Mouse (Mus musculus) liver, embryonic 11.5 days (tissue): Measurements from ENCODE around the gene Ivd. TPM values are rescaled to one million over a fixed set of nuclear protein-coding genes. Genes with fewer than 3 reads are reported as not detected.
A peak's percentile ranks its signal among the peaks of the same experiment; 100 is the strongest.

Source experiments
- ATAC-seq: fragments of 200-750 bp; cut with Nextera tagmentation; replicated peaks from 2 replicates; pipeline ENCODE4 v1.8.0; 2017; ENCODE audit warnings: moderate number of reproducible peaks, mild to moderate bottlenecking, moderate TSS enrichment, moderate library complexity; ENCODE audit not compliant: low FRiP score
- DNase-seq: peaks from one replicate; pipeline ENCODE4 v3.0.0-alpha.2; 2017; ENCODE audit warnings: low spot score
- H3K27ac ChIP-seq: fragments of 300-500 bp; sonication (generic); 2 replicates; pipeline ENCODE4 v1.5.1; 2014; ENCODE audit warnings: mild to moderate bottlenecking, low read depth, low read length, control low read depth
- H3K27me3 ChIP-seq: fragments of 300-500 bp; sonication (generic); replicated peaks from 2 replicates; pipeline ENCODE4 v1.6.1; 2014; ENCODE audit warnings: low read length, mixed read lengths; ENCODE audit not compliant: control insufficient read depth, insufficient read depth
- H3K36me3 ChIP-seq: fragments of 300-500 bp; sonication (generic); 2 replicates; pipeline ENCODE4 v1.6.1; 2014; ENCODE audit warnings: mild to moderate bottlenecking, low read length, moderate library complexity, mixed read lengths; ENCODE audit not compliant: control insufficient read depth, insufficient read depth
- H3K4me1 ChIP-seq: fragments of 300-500 bp; sonication (generic); replicated peaks from 2 replicates; pipeline ENCODE4 v1.6.1; 2014; ENCODE audit warnings: low read length, mixed read lengths; ENCODE audit not compliant: control insufficient read depth, insufficient read depth
- H3K4me2 ChIP-seq: fragments of 300-500 bp; sonication (generic); 2 replicates; pipeline ENCODE4 v1.6.1; 2014; ENCODE audit warnings: mild to moderate bottlenecking, control low read depth, moderate library complexity
- H3K4me3 ChIP-seq: fragments of 300-500 bp; sonication (generic); 2 replicates; pipeline ENCODE4 v1.5.1; 2014; ENCODE audit warnings: low read depth, low read length, control low read depth
- H3K9ac ChIP-seq: fragments of 300-500 bp; sonication (generic); 2 replicates; pipeline ENCODE4 v1.6.1; 2014; ENCODE audit warnings: low read depth, low read length, control low read depth
- H3K9me3 ChIP-seq: fragments of 300-500 bp; sonication (generic); 2 replicates; pipeline ENCODE4 v1.6.1; 2016; ENCODE audit warnings: low read length, inconsistent platforms, mixed read lengths; ENCODE audit not compliant: control insufficient read depth
- WGBS: fragments of 180-500 bp; shearing (Covaris S2); extraction: QIAGEN DNeasy Blood & Tissue Kit; methylation state at CpG from one replicate; pipeline ENCODE4 v1.1.7; 2014; 5-methylcytosine and 5-hydroxymethylcytosine counted together
- polyA plus RNA-seq: library from polyadenylated mRNA; unstranded; fragments of >200 nt; fragmentation: Nextera tagmentation; extraction: Ambion mirVana; gene quantifications from 2 replicates; pipeline ENCODE4 v1.2.1, GENCODE M21; 2014

Ivd gene
- polyA plus RNA-seq, 1 experiment from 2014 or later = 48.6 TPM

DNA sequence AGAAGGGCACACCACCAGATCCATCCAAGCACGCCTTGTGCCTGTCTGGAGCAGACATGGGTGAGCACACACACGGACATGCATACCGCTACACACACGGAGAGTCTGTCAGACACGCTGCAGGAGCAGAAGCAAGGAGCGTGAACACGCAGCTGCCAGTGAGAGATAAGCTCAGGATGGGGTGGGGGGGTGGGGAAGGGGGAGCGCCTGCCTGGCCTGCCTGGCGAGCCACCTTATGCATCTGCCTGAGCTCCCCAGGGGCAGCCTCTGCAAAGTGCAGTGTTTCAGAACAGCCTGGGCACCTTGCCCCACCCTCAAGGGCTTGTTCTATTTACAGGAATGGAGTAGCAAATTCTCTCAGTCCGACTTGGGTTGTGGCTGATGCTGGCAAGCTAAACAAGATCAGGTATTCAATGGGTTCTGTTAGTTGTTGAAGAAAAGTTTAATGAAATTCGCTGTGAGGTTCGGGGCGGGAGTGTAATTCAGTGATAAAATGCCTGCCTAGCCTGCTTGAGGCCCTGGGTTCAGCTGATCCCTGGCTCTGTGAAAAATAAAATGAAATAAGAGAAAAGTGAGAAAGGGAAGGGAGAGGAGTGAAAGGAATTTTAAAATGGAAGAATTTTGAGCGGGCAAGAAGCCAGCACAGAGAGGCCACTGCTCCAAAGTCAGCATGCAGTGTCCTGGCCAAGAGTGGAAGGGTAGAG, 26.2 kb downstream of the Ivd start:
- Histone ChIP-seq H3K27me3 (peaks cover 21% of the 10 kb centered on the region), H3K36me3 (no peaks in the 10 kb centered on the region), H3K27ac (peak overlapping the region; percentile 89), H3K4me1 (peaks cover 19% of the 10 kb centered on the region), H3K9ac (peak overlapping the region; percentile 67), H3K9me3 (no peaks in the 10 kb centered on the region), H3K4me3 (peak overlapping the region; percentile 28), H3K4me2 (peak overlapping the region; percentile 71)
- DNase-seq (peak; percentile 68), ATAC-seq (peak; percentile 91)
- 11% methylated on average over 14 of the region's 14 CpGs for WGBS

DNA sequence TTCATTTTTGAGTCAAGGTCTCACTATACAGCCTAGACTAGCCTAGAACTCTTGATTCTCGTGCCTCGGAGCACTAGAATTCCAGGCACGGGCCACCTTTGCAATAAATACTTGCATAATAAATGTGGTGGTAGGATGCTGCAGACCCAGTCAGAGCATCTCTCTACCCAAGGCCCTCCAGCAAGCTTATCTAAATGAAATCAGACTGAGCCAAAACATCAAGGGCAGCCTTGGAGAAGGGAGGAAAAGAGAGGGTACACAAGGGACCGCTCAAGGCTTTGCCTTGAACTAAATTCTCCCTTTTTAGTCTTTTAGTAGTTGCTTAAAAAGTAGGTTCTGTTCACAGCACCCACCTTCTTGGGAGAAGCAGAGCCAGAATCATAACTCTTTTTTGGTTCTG, 29.4 kb downstream of the Ivd start:
- H3K9ac ChIP-seq = no peak overlapping the region
- H3K27me3 ChIP-seq = peaks cover 41% of the 10 kb centered on the region
- H3K4me3 ChIP-seq = no peak overlapping the region
- H3K27ac ChIP-seq = no peak overlapping the region
- no peaks in the 10 kb centered on the region for H3K9me3 ChIP-seq
- H3K4me2 ChIP-seq = no peak overlapping the region
- peaks cover 16% of the 10 kb centered on the region for H3K4me1 ChIP-seq
- DNase-seq (no peak), ATAC-seq (no peak)
- H3K36me3 ChIP-seq = no peaks in the 10 kb centered on the region
- 87% methylated on average over 4 of the region's 4 CpGs for WGBS

DNA sequence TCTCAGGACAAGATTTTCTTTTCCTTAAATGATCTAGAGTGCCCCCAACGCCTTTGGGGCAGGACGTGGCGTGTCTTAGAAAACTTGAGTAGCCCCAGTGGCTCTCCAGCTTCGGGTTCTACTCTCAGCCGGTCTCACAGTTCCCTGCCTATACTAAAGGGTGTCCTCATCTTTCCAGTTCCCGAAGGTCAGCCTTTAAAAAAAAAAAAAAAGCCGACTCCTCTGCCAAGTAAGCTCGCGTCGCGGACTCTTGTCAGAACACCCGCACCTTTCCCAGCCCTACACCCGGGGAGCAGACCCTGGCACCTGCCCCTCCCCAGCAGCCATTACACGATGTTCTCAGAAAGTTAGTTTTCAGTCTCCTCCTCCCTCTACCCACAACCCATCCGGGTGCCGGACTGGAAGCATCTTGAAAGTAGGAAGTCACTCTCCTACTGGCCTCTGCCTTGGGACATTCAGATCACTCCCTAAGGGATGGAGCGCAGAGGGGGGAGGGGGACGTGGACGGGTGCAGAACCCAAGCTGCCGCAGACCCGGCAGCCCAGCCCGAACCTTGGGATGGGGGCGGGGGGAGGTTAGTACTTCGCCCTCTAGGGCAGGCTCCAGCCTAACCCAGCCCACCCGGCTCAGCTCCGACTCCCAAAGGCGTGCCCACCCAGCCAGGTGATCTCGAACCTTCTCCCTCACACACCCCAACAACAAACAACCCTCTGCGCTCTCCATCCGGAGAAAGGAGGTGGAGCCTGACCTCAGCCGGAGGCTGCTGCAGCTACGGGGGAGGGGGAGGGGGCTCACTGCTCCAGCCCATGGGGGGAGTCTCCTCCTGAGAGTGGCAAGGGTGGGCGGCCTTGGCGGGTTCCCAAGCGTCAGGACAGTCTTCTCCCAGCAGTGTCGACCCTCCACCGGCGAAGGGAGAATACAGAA, 34.5 kb downstream of the Ivd start:
- Histone ChIP-seq H3K36me3 (no peaks in the 10 kb centered on the region), H3K4me1 (peaks cover 30% of the 10 kb centered on the region), H3K4me3 (peak overlapping the region; percentile 48), H3K4me2 (peak overlapping the region; percentile 77), H3K9me3 (no peaks in the 10 kb centered on the region), H3K9ac (peak overlapping the region; percentile 27; the same call in 1 of the 2 replicates), H3K27me3 (peaks cover 85% of the 10 kb centered on the region), H3K27ac (no peak overlapping the region)
- DNase-seq (peak; percentile 55), ATAC-seq (no peak)
- 3% methylated on average over 38 of the region's 38 CpGs for WGBS

DNA sequence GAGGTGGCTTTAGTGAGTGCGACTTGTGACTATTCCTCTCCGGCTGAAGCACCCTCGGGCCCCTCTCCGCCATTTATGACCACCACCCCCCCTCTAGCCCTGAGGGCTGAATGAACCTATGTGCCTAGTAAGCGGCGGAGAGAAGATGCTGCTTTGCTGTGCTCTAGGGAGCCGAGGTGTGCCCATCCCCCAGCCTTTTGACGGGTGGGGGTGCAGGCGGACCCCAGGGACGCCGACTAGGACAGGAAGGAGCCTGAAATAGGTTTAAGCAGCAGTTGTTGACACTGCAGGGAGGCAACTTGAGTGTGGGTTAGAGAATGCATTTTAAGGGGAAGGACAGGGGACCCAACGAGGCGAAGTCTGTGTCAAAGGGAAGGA, 35.1 kb downstream of the Ivd start:
- 1% methylated on average over 13 of the region's 13 CpGs for whole genome bisulfite sequencing
- no peak overlapping the region for H3K9ac ChIP-seq
- ATAC-seq = no peak
- H3K4me1 ChIP-seq = peaks cover 30% of the 10 kb centered on the region
- H3K9me3 ChIP-seq = no peaks in the 10 kb centered on the region
- H3K4me3 ChIP-seq = peak overlapping the region; percentile 48
- H3K27me3 ChIP-seq = peaks cover 80% of the 10 kb centered on the region
- H3K27ac ChIP-seq = no peak overlapping the region
- no peaks in the 10 kb centered on the region for H3K36me3 ChIP-seq
- DNase-seq = peak; percentile 44
- peak overlapping the region; percentile 77 for H3K4me2 ChIP-seq

DNA sequence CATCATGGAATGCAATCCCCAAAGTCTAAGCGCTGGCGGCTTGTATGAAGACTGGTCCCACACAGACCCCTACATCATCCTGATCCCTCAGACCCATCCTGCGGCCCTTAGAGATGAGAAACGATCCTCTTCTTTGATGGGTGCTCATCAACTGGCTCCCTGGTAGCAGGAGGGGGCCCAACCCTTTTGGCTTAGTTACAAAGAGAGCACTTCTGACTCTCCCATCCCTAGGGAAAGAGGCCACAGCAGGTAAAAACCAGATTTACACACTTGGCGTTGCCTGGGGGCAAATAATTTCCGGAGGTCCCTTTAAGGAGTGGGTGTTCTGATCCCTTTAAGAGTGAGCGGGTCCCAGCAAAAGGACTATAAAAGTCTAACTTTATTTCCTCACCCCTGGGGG, 35.6 kb downstream of the Ivd start:
- Histone ChIP-seq H3K9ac (no peak overlapping the region), H3K9me3 (no peaks in the 10 kb centered on the region), H3K36me3 (no peaks in the 10 kb centered on the region), H3K4me1 (peaks cover 31% of the 10 kb centered on the region), H3K27me3 (peaks cover 77% of the 10 kb centered on the region), H3K4me3 (peak overlapping the region; percentile 48), H3K27ac (no peak overlapping the region), H3K4me2 (peak overlapping the region; percentile 77)
- no peak for DNase-seq
- WGBS = 7% methylated on average over 7 of the region's 7 CpGs
- no peak for ATAC-seq

DNA sequence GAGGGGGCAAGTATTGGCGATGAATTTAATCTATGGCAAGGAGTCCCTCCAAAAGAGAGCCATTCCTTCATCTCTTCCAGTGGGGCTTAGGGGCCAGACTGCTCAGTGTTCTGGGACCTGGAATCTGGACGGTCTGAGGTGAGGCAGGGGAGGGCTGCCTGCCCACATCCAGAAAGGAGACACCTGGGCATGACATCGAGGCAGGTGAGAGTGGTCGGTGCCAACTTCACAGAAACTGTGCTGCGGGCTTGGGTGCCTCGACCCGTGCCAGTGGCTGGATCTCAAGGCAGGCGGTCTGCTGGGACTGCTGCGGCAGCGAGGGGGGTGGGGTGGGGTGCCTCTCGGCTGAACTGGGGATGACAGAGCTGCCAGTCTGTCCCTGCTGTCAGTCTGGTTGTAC, 36.1 kb downstream of the Ivd start:
- Histone ChIP-seq H3K36me3 (no peaks in the 10 kb centered on the region), H3K9ac (no peak overlapping the region), H3K4me2 (no peak overlapping the region), H3K27ac (no peak overlapping the region), H3K4me3 (no peak overlapping the region; the same call in 1 of the 2 replicates), H3K4me1 (peaks cover 35% of the 10 kb centered on the region), H3K27me3 (peaks cover 74% of the 10 kb centered on the region), H3K9me3 (no peaks in the 10 kb centered on the region)
- 2% methylated on average over 11 of the region's 11 CpGs for WGBS
- ATAC-seq (no peak), DNase-seq (no peak)

DNA sequence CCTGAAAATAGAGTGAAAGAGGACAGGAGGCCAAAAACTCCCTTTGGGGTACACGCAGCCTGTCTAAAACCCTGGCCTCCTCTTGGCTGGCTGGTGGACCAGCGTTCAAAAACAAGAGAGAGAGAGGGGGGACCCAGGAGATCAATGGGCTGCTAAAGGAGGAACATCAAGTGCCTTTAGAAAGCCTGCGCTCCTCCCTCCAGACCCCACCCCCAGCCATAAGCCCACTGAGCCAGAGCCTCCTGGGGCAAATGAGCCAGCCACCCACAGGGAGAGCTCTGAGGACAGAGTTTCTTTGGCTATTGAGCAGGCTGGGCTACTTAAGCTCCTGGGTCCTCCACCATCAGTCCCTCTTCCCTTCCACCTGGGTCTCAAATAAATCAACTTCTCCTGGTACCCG, 37.0 kb downstream of the Ivd start:
- Histone ChIP-seq H3K4me2 (no peak overlapping the region), H3K4me1 (peaks cover 44% of the 10 kb centered on the region), H3K27me3 (peaks cover 69% of the 10 kb centered on the region), H3K36me3 (no peaks in the 10 kb centered on the region), H3K4me3 (no peak overlapping the region), H3K9me3 (no peaks in the 10 kb centered on the region), H3K9ac (no peak overlapping the region), H3K27ac (no peak overlapping the region)
- ATAC-seq (no peak), DNase-seq (no peak)
- WGBS = 16% methylated on average over 4 of the region's 4 CpGs

DNA sequence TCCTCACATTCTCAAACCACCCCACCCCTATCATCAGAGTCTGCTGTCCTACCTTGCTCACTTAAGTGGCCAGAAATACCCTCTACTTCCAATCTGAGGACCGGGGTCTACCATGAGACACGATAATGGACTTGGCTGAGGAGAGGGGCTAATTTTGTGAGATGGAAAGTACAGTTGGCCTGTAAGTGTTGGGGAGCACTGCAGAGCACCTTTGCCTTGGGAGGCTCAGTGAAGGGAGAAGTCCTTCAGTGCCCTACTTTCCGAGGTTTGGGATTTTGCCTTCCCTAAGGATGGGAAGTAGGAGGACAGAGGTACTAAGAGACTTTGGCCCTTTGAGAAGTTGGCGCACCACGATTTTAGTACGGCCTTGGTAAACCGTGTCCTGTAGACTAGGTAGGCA, 37.6 kb downstream of the Ivd start:
- WGBS = 13% methylated on average over 7 of the region's 7 CpGs
- no peaks in the 10 kb centered on the region for H3K9me3 ChIP-seq
- no peaks in the 10 kb centered on the region for H3K36me3 ChIP-seq
- no peak overlapping the region for H3K27ac ChIP-seq
- H3K4me3 ChIP-seq = no peak overlapping the region
- DNase-seq (no peak), ATAC-seq (no peak)
- no peak overlapping the region for H3K9ac ChIP-seq
- H3K27me3 ChIP-seq = peaks cover 65% of the 10 kb centered on the region
- peaks cover 50% of the 10 kb centered on the region for H3K4me1 ChIP-seq
- no peak overlapping the region for H3K4me2 ChIP-seq
